Mouse (Mus musculus) E14TG2a.4 (cell line): ENCODE results near the gene Dtl.

ENCODE experiments used
- H3K27me3 ChIP-seq: 2 replicates; pipeline ENCODE4 v1.6.1; 2014; ENCODE audit warnings: low read length, control low read depth; ENCODE audit not compliant: insufficient read depth
- H3K36me3 ChIP-seq: 2 replicates; pipeline ENCODE4 v1.6.1; 2014; ENCODE audit warnings: low read length, control low read depth; ENCODE audit not compliant: insufficient read depth
- H3K4me1 ChIP-seq: replicated peaks from 2 replicates; pipeline ENCODE4 v1.6.1; 2014; ENCODE audit warnings: low read depth, low read length, control low read depth
- H3K4me3 ChIP-seq: replicated peaks from 2 replicates; pipeline ENCODE4 v1.5.1; 2014; ENCODE audit warnings: mild to moderate bottlenecking, low read length
- H3K9me3 ChIP-seq: 2 replicates; pipeline ENCODE4 v1.6.1; 2014; ENCODE audit warnings: low read length, control low read depth
- CTCF ChIP-seq: conservative IDR thresholded peaks from 2 replicates; pipeline ENCODE4 v1.5.1; 2014; ENCODE audit warnings: low read length
- NANOG ChIP-seq: IDR thresholded peaks from 2 replicates; pipeline ENCODE4 v1.6.1; 2014; ENCODE audit warnings: borderline replicate concordance, low read length, mixed read lengths
- POU5F1 ChIP-seq: IDR thresholded peaks from 2 replicates; pipeline ENCODE4 v1.6.1; 2014; ENCODE audit warnings: low read length, borderline replicate concordance

Dtl gene

GRCm38 (mm10) chr1:191587062-191587461 is 11.7 kb upstream of the Dtl start:
- Histone ChIP-seq H3K27me3 (no peaks in the 10 kb centered on the region), H3K4me3 (no peak overlapping the region)
- TF ChIP-seq NANOG: no peak
- TF ChIP-seq CTCF: no peak
- TF ChIP-seq POU5F1: no peak

GRCm38 (mm10) chr1:191585704-191586103 is 10.4 kb upstream of the Dtl start:
- peaks cover 91% of the 10 kb centered on the region for H3K36me3 ChIP-seq
- no peaks in the 10 kb centered on the region for H3K27me3 ChIP-seq
- no peak overlapping the region for H3K4me3 ChIP-seq
- no peak for TF ChIP-seq CTCF
- no peak for TF ChIP-seq POU5F1
- no peak for TF ChIP-seq NANOG
- peaks cover under 1% of the 10 kb centered on the region; the same call in 1 of the 2 replicates for H3K9me3 ChIP-seq
- H3K4me1 ChIP-seq: 0 out of 2 replicates have a peak, but pooled peaks cover 3% of the 10 kb centered on the region

More at GRCm38 (mm10) chr1:191587062-191587461, 11.7 kb upstream of the Dtl start:
- Histone ChIP-seq H3K36me3 (peaks cover 89% of the 10 kb centered on the region), H3K4me1 (0 out of 2 replicates have a peak, but pooled peaks cover 3% of the 10 kb centered on the region), H3K9me3 (no peaks in the 10 kb centered on the region)

- TF ChIP-seq NANOG (no peak), POU5F1 (no peak), CTCF (no peak)
- H3K27me3 ChIP-seq: no peaks in the 10 kb centered on the region
- no peak overlapping the region for H3K4me3 ChIP-seq
- peaks cover 13% of the 10 kb centered on the region for H3K9me3 ChIP-seq
- H3K4me1 ChIP-seq: 0 out of 2 replicates have a peak, but pooled peaks cover 3% of the 10 kb centered on the region
- peaks cover 89% of the 10 kb centered on the region for H3K36me3 ChIP-seq
Observed at GRCm38 (mm10) chr1:191584483-191584882, 9.1 kb upstream of the Dtl start.

- Histone ChIP-seq H3K4me1 (0 out of 2 replicates have a peak, but pooled peaks cover 3% of the 10 kb centered on the region), H3K4me3 (no peak overlapping the region), H3K9me3 (peaks cover 17% of the 10 kb centered on the region), H3K36me3 (peaks cover 93% of the 10 kb centered on the region), H3K27me3 (no peaks in the 10 kb centered on the region)
- TF ChIP-seq CTCF (no peak), POU5F1 (no peak), NANOG (no peak)
Observed at GRCm38 (mm10) chr1:191583836-191584235, 8.5 kb upstream of the Dtl start.

- Histone ChIP-seq H3K9me3 (peaks cover 17% of the 10 kb centered on the region), H3K27me3 (no peaks in the 10 kb centered on the region), H3K4me3 (no peak overlapping the region), H3K4me1 (peaks cover 10% of the 10 kb centered on the region), H3K36me3 (peaks cover 90% of the 10 kb centered on the region)
- TF ChIP-seq NANOG (no peak), CTCF (no peak), POU5F1 (no peak)
Observed at GRCm38 (mm10) chr1:191581641-191582040, 6.3 kb upstream of the Dtl start.

- peaks cover 17% of the 10 kb centered on the region for H3K9me3 ChIP-seq
- H3K4me3 ChIP-seq: no peak overlapping the region
- TF ChIP-seq POU5F1 (no peak), NANOG (no peak), CTCF (no peak)
- no peaks in the 10 kb centered on the region for H3K27me3 ChIP-seq
- peaks cover 69% of the 10 kb centered on the region for H3K36me3 ChIP-seq
- peaks cover 14% of the 10 kb centered on the region for H3K4me1 ChIP-seq
Observed at GRCm38 (mm10) chr1:191579524-191579923, 4.2 kb upstream of the Dtl start.

DNA sequence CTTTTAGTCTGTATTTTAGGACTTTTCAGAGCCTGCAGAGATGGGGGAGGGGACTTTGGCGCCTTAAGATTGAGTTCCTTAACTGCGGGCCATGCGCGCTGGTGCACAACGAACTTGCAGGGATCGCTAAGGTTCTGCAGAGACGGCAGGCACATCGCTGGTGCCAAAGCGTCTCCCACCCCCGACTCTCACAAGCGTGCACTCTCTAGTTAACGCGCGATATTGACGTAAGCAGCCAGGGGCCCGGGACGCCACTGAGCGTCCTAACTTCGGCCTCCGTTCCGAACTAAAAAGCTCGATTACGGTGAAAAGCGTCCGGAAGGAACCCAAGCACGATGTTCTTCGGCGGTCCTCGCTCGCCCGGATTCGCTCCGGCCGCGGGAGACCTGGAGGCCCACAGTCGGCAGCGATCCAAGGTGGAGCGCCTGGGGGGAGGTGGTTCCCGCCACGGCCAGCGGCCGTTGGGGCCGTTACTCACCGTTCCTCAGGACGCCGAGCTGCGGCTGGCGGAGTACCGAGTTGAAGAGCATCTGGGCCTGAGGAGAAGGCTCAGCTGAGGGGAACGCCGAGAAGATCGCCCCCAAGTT is 380 bp downstream of the Dtl start:
- Histone ChIP-seq H3K4me3 (peak overlapping the region; percentile 97), H3K9me3 (peaks cover 9% of the 10 kb centered on the region), H3K4me1 (peaks cover 46% of the 10 kb centered on the region), H3K36me3 (peaks cover 62% of the 10 kb centered on the region), H3K27me3 (no peaks in the 10 kb centered on the region)
- no peak for TF ChIP-seq CTCF
- no peak for TF ChIP-seq NANOG

GRCm38 (mm10) chr1:191573906-191574639 is 1.3 kb downstream of the Dtl start:
- TF ChIP-seq CTCF: no peak
- TF ChIP-seq NANOG: no peak
- no peak for TF ChIP-seq POU5F1
- Histone ChIP-seq H3K36me3 (peaks cover 62% of the 10 kb centered on the region), H3K27me3 (no peaks in the 10 kb centered on the region), H3K4me1 (peaks cover 49% of the 10 kb centered on the region), H3K9me3 (peaks cover under 1% of the 10 kb centered on the region; the same call in 1 of the 2 replicates), H3K4me3 (peak overlapping the region; percentile 97)
